Mouse (Mus musculus): ENCODE results near the gene Pom121l2.

Pom121l2 gene

DNA sequence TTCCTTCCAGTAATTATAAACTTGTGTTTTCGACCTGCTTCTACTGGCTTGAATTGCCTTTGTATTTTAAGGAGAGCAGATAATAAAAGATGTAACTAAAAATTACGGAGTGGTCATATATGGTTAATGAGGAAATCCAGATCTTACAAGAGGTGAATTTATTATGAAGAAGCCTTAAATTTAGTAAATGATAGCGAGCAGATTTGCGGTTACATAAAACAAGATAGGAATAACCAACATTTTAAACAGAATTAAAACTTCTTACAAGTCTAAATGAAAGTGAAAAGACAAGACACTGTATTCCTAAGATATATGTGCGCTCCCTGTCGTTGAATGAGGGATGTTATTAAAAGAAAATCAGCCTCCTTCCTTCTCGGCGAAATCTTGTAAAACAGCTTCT lies 13.9 kb downstream of the Pom121l2 start:
- no peak for DNase-seq

- DNase-seq: no peak
Observed at GRCm38 (mm10) chr13:21995331-21995914, 14.4 kb downstream of the Pom121l2 start.

DNA sequence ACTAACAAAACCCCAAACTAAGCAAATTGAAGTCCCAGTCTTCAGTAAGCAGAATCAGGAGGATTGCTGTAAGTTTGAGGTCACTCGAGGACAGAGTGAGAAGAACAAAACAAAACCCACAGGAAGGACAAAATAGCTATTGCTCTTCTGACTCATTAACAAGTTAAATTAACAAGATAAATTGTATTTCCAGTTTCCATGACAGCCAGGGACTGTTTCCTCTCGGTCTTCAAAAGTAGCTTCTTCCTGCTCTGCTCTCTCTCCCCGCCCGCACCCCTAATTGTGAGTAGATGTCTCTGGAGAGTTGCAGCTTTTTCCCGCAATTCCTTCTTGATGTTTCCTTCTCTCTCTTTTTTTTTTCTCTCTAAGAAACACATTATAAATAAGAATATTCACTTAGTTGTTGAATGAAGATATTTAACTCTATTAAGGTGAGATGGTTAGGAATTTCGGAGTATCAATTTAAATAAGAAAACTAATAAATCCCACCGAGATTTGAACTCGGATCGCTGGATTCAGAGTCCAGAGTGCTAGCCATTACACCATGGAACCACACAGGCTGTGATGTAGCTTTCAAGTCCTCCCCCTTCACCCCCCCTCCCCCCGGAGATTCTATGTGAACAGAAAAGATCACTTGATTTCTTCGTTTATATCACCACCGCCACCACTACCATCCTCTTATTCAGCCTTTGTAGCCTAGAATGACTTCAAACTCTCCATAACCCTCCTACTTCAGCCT lies 15.3 kb downstream of the Pom121l2 start:
- no peak for DNase-seq

DNA sequence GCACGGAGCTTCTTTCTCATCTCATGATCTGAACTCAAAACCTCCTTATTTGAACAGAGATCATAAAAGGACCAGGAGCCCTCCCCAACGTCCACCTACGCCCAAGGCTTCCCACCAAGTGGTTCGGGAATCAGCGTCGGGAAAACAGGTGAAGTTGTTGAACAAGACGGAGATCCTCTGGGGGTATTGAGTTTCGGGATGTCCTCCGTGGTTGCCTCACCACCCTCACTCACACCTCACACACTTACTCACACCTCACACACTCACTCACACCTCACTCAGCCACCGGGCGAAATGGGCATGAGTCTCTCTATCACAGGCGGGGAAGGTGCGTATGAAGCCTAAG lies 15.8 kb downstream of the Pom121l2 start:
- no peak for DNase-seq

DNA sequence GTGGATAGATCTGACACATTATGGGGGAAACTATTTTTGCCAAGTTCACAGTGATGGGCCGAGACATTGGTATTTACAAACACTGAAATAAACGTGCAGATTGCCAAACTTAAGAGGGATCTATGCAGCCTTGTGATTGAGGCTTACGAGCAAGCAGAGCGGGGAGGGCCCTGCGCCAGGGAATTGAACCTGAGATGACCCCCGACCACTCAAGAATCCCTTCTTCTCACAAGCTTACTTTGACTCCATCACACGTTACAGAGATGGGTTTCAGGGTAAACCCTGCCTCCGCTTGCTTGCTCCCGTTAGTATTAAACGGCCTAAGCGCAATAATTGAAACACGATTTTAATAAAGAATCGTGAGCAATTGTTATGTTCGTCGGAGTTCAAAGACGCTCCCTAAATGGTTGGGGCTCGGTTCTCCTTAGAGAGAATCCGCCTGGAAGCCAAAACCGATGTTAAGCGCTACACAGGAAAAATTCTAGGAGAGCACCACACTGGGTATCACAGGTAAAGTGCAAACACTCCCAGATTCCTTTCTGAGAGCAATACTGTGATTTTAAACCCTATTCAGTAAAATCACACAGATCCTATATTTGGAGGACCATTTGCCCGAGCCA lies 16.3 kb downstream of the Pom121l2 start:
- no peak for DNase-seq

- DNase-seq: no peak
Observed at GRCm38 (mm10) chr13:21997821-21998220, 16.8 kb downstream of the Pom121l2 start.

GRCm38 (mm10) chr13:21998412-21998811 lies 17.4 kb downstream of the Pom121l2 start:
- DNase-seq: no peak

DNA sequence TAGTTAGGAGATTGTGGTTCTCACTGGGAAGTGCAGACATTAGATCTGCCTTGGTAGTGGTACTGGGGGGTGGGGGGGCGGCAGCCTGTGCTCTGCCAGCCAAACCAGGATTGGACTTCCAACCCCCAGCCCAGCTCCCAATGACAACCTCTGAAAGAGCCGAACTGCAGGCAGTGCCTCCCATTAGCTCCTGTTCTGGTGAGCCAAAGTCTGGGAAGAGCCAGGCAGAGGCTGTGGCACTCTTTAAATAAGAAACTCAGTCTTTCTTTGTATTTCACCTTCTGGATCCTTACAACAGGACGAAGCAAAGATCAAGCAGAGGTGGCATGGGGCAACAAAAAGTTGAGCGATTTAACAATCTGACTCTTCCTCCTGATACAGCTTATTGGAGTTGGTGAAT lies 18.2 kb downstream of the Pom121l2 start:
- DNase-seq: no peak

GRCm38 (mm10) chr13:22001346-22001745 lies 20.4 kb downstream of the Pom121l2 start:
- DNase-seq: no peak

- no peak for DNase-seq
Observed at GRCm38 (mm10) chr13:22001823-22002222, 20.8 kb downstream of the Pom121l2 start.

DNA sequence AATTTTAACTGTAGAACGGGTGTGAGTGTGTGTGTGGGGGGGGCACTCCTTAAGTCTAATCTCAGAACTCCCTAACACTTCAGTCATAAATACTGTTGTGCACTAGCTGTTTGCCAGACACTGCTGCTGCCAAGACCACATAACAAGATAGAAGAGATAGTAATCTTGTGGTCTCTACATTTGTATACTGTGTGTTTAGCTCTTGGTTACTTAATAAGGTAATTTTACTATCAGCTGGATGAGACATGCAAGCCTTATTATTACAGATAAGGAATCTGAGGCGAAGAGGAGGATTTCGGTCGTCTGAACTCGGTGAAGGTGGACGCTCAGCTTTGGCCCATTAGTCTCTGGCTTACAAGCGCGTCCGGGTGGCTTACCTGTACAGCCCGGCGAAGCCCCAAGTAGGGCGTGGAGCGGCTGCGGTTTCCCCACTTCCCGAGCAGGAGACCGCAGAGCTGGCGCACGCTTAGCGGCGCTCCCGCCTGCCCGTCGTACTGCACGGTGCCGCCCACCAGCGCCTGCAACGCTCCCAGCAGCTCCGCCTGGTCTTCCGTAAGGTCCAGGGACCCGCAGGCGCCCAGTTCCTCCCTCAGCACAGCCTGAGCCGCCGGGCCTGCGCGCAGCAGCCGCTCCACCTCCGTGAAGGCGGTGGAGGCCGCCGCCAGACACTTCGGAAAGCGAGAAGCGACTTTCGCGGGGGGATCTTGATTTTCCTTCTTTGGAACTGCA lies 24.8 kb downstream of the Pom121l2 start:
- peak in 1 of 2 experiments; percentile 38 for DNase-seq

GRCm38 (mm10) chr13:22006334-22007120 lies 25.5 kb downstream of the Pom121l2 start:
- no peak for DNase-seq

GRCm38 (mm10) chr13:22007121-22007510 lies 26.1 kb downstream of the Pom121l2 start:
- DNase-seq: no peak

DNA sequence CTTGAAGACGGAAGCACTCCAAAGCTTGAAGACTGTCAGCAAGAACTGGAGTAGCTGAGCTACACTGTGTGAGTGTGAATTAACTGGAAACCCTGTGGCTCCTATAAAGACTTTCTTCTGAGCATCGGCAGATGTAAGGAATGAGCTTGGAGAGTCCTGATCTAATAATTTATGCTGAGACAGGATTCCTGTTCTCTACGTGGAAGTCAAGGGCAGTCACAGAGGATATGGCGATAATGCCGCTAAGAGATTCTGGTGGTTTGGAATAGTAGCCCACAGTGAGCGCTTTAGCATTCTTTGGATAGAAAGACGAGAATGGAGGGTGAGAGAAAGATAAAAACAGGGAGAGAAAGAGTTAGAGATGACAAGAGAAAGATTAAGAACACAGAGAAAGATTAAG lies 26.9 kb downstream of the Pom121l2 start:
- no peak for DNase-seq

DNA sequence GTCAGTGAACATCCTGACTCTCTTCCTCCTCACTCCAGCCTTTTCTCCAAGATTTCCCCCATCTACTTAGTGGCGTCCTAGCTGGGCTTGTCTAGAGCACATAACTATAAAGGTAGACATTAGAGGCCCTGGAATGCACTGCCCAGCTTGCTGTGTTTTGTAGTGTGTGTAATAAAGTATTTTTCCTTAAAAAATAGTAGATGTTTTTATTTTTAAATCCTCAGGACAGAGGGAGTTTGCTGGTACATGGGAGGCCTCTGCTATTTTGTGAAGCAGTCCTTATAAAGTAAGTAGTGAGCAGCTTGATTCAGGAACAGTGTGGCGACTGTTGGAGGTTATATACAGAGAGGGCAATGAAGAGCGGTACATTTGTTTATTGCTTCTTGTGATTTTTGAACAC lies 27.7 kb downstream of the Pom121l2 start:
- DNase-seq: no peak

DNA sequence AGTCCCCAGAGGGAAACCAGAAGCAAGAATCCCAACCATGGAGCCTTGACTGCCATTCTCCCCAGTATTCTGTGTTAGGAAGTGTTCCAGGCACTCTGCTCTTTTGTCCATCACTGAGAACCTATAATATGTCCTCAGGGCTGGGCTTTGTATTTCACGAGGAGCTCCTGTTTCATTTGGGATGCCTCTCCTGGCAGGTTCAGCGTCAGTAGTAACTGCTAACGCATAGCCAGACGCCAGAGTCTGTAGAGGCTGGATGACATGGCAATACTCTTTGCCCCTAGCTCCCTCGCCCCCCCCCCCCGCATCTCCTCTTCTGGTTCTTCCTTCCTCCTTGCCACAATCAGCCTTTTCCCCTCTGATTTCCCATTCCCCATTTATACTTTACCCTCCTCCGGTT lies 28.6 kb downstream of the Pom121l2 start, which contains the start of gene Prss16:
Gene Prss16 (minus strand): TSS at position 101 of the 400 bp plus-strand sequence.
- DNase-seq: no peak

- DNase-seq: no peak
Observed at GRCm38 (mm10) chr13:22013716-22014115, 32.7 kb downstream of the Pom121l2 start.

DNA sequence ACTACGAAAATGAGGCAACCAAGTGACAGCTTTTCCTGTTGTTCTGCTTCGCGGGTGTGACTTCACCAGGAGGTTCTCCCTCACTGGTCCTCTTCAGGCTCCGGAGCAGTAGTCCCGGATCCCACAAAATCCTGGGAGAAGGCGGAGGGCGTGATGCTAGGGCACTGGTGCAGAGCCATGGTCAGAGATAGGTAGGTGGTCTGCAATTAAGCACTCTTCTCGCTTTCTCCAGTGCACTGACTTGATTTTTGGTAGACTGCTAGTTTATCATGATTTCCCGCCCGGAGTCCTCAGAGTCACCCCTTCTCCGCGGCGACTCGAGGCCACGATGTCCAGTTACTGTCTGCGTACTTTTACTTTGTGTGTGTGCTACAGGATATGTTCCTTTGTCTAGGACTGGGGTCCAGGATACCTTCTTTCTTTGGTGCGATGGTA lies 33.4 kb downstream of the Pom121l2 start:
- DNase-seq: no peak

- DNase-seq: peak in 1 of 2 experiments; percentile 45
Observed at GRCm38 (mm10) chr13:22015479-22016450, 34.8 kb downstream of the Pom121l2 start.

GRCm38 (mm10) chr13:22019934-22020835 lies 39.2 kb downstream of the Pom121l2 start:
- DNase-seq: no peak
